Comparison of ENCODE assay signal across 13 mouse cellular contexts in genomic region chr4:76435920-76436319, GRCm38 (mm10).
DNase-seq lines count a peak whose midpoint lies in the region; ATAC-seq and TF ChIP-seq lines count a peak whose summit lies in the region.
"Had no signal": no experiment of that assay in that cellular context is flagged by ENCODE, and none has a peak within 500 bp of the region (broad histone marks: within the 10 kb centered on the region; RNA-seq: fewer than 3 reads in every experiment).

No protein-coding gene starts in this region.

- TF ChIP-seq POLR2A in brain, embryonic 14.5 days (IDR thresholded peaks at IDR 0.05; ENCODE audit: borderline replicate concordance, extremely low read depth, insufficient read depth, insufficient read length, poor library complexity, severe bottlenecking) = no peak

- H3K27me3 ChIP-seq in forebrain, postnatal 0 days (ENCODE audit: insufficient read depth, low read length) = no peaks in the 10 kb centered on the region
- no peaks in the 10 kb centered on the region for H3K27me3 ChIP-seq in forebrain, embryonic 11.5 days (ENCODE audit: control insufficient read depth, insufficient read depth, low read length)
- H3K27me3 ChIP-seq: embryonic facial prominence, embryonic 12.5 days; limb, embryonic 13.5 days; neural tube, embryonic 13.5 days had no signal

- H3K36me3 ChIP-seq in forebrain, postnatal 0 days (ENCODE audit: insufficient read depth) = no peaks in the 10 kb centered on the region
- no peaks in the 10 kb centered on the region for H3K36me3 ChIP-seq in forebrain, embryonic 11.5 days (ENCODE audit: control insufficient read depth, insufficient read depth, low read length)
- H3K36me3 ChIP-seq: embryonic facial prominence, embryonic 12.5 days; limb, embryonic 13.5 days; midbrain, embryonic 10.5 days; neural tube, embryonic 13.5 days had no signal

- TF ChIP-seq CTCF in forebrain, postnatal 0 days (IDR thresholded peaks at IDR 0.05; ENCODE audit: low read depth) = no peak
- no peak for TF ChIP-seq CTCF in brain, embryonic 14.5 days (IDR thresholded peaks at IDR 0.05; ENCODE audit: borderline replicate concordance, extremely low read depth, insufficient read depth, insufficient read length)
- no peak for TF ChIP-seq CTCF in gastrocnemius, adult 2 months (IDR thresholded peaks at IDR 0.05)

- peak; percentile 20; the same call in 1 of the 2 replicates for ATAC-seq in forebrain, postnatal 0 days
- ATAC-seq in forebrain, embryonic 11.5 days (replicated peaks; ENCODE audit: low FRiP score) = no peak

- WGBS in forebrain, postnatal 0 days = 46% methylated on average over 5 of the region's 5 CpGs
- 68% methylated on average over 5 of the region's 5 CpGs for WGBS in forebrain, embryonic 11.5 days

- no peak overlapping the region for H3K9ac ChIP-seq in forebrain, postnatal 0 days
- H3K9ac ChIP-seq in forebrain, embryonic 11.5 days (ENCODE audit: low read length) = no peak overlapping the region
- H3K9ac ChIP-seq: embryonic facial prominence, embryonic 12.5 days; limb, embryonic 13.5 days; neural tube, embryonic 13.5 days had no signal

- H3K9me3 ChIP-seq in forebrain, postnatal 0 days (ENCODE audit: low read length) = no peaks in the 10 kb centered on the region
- H3K9me3 ChIP-seq in forebrain, embryonic 11.5 days (ENCODE audit: control insufficient read depth, low read length) = no peaks in the 10 kb centered on the region
- H3K9me3 ChIP-seq: embryonic facial prominence, embryonic 12.5 days; limb, embryonic 13.5 days; midbrain, embryonic 10.5 days; neural tube, embryonic 13.5 days had no signal

- no peak overlapping the region for H3K27ac ChIP-seq in forebrain, postnatal 0 days (ENCODE audit: low read depth, low read length)
- no peak overlapping the region for H3K27ac ChIP-seq in forebrain, embryonic 11.5 days (ENCODE audit: low read depth, low read length)
- no peak overlapping the region for H3K27ac ChIP-seq in gastrocnemius, adult 2 months
- H3K27ac ChIP-seq: embryonic facial prominence, embryonic 12.5 days; heart, adult 2 months; limb, embryonic 13.5 days; midbrain, embryonic 10.5 days; neural tube, embryonic 13.5 days had no signal

- no peak for DNase-seq in forebrain, postnatal 0 days
- no peak for DNase-seq in forebrain, embryonic 11.5 days (ENCODE audit: low spot score)
- DNase-seq in kidney, adult 11 months = peak; percentile 78
- DNase-seq in kidney, postnatal 4 days = no peak
- DNase-seq in brain, embryonic 14.5 days (ENCODE audit: low read depth) = peak; percentile 55
- peak; percentile 64 for DNase-seq in cerebellum, adult 9-10 months
- DNase-seq in ovary, postnatal 10 days (ENCODE audit: low spot score) = no peak
- no peak for DNase-seq in gastrocnemius, adult 2 months
- DNase-seq: heart, adult 2 months had no signal

- no peak overlapping the region for H3K4me2 ChIP-seq in forebrain, postnatal 0 days (ENCODE audit: low read depth)
- H3K4me2 ChIP-seq in forebrain, embryonic 11.5 days (ENCODE audit: low read depth, low read length, severe bottlenecking) = no peak overlapping the region
- H3K4me2 ChIP-seq: embryonic facial prominence, embryonic 12.5 days; limb, embryonic 13.5 days; neural tube, embryonic 13.5 days had no signal

- H3K4me3 ChIP-seq in forebrain, postnatal 0 days (ENCODE audit: low read depth, low read length) = no peak overlapping the region
- no peak overlapping the region for H3K4me3 ChIP-seq in forebrain, embryonic 11.5 days (ENCODE audit: low read depth, low read length)
- H3K4me3 ChIP-seq in gastrocnemius, adult 2 months = no peak overlapping the region
- H3K4me3 ChIP-seq: embryonic facial prominence, embryonic 12.5 days; heart, adult 2 months; limb, embryonic 13.5 days; midbrain, embryonic 10.5 days; neural tube, embryonic 13.5 days had no signal

- peaks cover 9% of the 10 kb centered on the region; the same call in 1 of the 2 replicates for H3K4me1 ChIP-seq in forebrain, postnatal 0 days (ENCODE audit: insufficient read depth)
- no peaks in the 10 kb centered on the region for H3K4me1 ChIP-seq in forebrain, embryonic 11.5 days (replicated peaks; ENCODE audit: control insufficient read depth, insufficient read depth, low read length)

- intact Hi-C loops in gastrocnemius, adult 2 months (cut with DNase I) = no loop called here

Comparison
In these comparisons a context has a peak if more than half of its experiments do, and no peak if none do; other contexts are left out.
1. DNase-seq: peak in kidney, adult 11 months (single experiment), brain, embryonic 14.5 days (single experiment) and cerebellum, adult 9-10 months (single experiment); none in forebrain, postnatal 0 days (single experiment), forebrain, embryonic 11.5 days (single experiment), kidney, postnatal 4 days (0 of 2), ovary, postnatal 10 days (single experiment) and gastrocnemius, adult 2 months (single experiment).